Mouse (Mus musculus) embryonic fibroblast, embryonic 13.5 days (primary cell): ENCODE data around the gene Theg.

Experiments used
- CTCF ChIP-seq: IDR thresholded peaks from 2 replicates; pipeline ENCODE4 v1.5.1; 2011; ENCODE audit warnings: mild to moderate bottlenecking, control low read depth, low read length, moderate library complexity, borderline replicate concordance; ENCODE audit not compliant: insufficient read depth
- POLR2A ChIP-seq: IDR thresholded peaks from 2 replicates; pipeline ENCODE4 v1.6.1; 2011; ENCODE audit warnings: low read depth, mild to moderate bottlenecking, control low read depth, low read length, moderate library complexity

DNA sequence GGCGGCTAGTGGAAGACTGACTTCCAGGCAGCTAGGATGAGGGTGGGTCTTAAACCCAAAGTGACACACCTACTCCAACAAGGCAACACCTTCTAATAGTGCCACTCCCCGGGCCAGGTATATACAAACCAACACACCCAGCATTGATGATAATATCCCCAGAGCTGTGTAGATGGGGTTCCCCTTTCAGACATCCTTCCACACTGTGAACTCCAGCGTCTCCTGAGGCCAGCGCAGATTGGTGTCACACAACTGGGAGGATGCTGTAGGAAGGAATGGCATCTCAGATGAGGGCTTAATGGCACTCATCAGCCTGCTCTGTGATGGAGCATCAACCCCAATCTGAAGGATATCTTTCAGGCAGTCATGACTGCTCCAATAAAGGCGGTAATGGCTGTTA lies 29.6 kb downstream of the Theg start:
- TF ChIP-seq CTCF (no peak), POLR2A (no peak)
